Mouse (Mus musculus) C2C12 (cell line): ENCODE results near the gene Mus81.

Source experiments
- CTCF ChIP-seq: IDR thresholded peaks from one replicate; pipeline ENCODE4 v1.5.1; 2011; ENCODE audit not compliant: control insufficient read depth, insufficient read depth, insufficient read length
- MAX ChIP-seq: IDR thresholded peaks from one replicate; pipeline ENCODE4 v1.6.1; 2011; ENCODE audit warnings: mild to moderate bottlenecking, control low read depth
- USF1 ChIP-seq: IDR thresholded peaks from one replicate; pipeline ENCODE4 v1.6.1; 2011; ENCODE audit warnings: low read depth, mild to moderate bottlenecking, control low read depth, moderate library complexity

GRCm38 (mm10) chr19:5471846-5472245 lies 16.4 kb downstream of the Mus81 start:
- TF ChIP-seq CTCF: no peak
- no peak for TF ChIP-seq USF1
- no peak for TF ChIP-seq MAX
